Mouse (Mus musculus): ENCODE measurements at regions not wholly inside any gene's neighbourhood (a gene's known extent, or its start where the extent isn't known, plus 50 kb on each side); places are given as distances from the start of the nearest gene placed in this dataset.

GRCm38 (mm10) chr12:46931086-46931485, 112.4 kb upstream of the Nova1 start:
- no peak for TF ChIP-seq MAFK (IDR thresholded peaks at IDR 0.05; ENCODE audit: insufficient read depth, low read depth, low read length)
- no peak for TF ChIP-seq CHD2 (IDR thresholded peaks at IDR 0.05; ENCODE audit: low read depth, low read length)
- TF ChIP-seq HCFC1 (IDR thresholded peaks at IDR 0.05; ENCODE audit: borderline replicate concordance, insufficient read depth, low read length): no peak
- no peak for TF ChIP-seq ZC3H11A (IDR thresholded peaks at IDR 0.05; ENCODE audit: borderline replicate concordance, low read depth, low read length)

All from ES-E14 (cell line).